Mouse (Mus musculus) kidney, postnatal 25 days (tissue): ENCODE results near the gene Ush2a.

Source experiments
- DNase-seq, 2 experiments: peaks; one replicate each; pipeline ENCODE4 v3.0.0; 2021; ENCODE audit warnings: mixed read lengths in 2 of 2

Ush2a gene

GRCm38 (mm10) chr1:188777556-188778161 lies 515.8 kb downstream of the Ush2a start:
- no peak for DNase-seq

GRCm38 (mm10) chr1:188785056-188785455 lies 523.2 kb downstream of the Ush2a start:
- no peak for DNase-seq

GRCm38 (mm10) chr1:188805069-188805468 lies 543.2 kb downstream of the Ush2a start:
- peak in 1 of 2 experiments; percentile 9 for DNase-seq

GRCm38 (mm10) chr1:188805852-188806251 lies 544.0 kb downstream of the Ush2a start:
- no peak for DNase-seq

GRCm38 (mm10) chr1:188810631-188811030 lies 548.8 kb downstream of the Ush2a start:
- no peak for DNase-seq

- DNase-seq, result no peak
Measured at GRCm38 (mm10) chr1:188815072-188815471, 553.2 kb downstream of the Ush2a start.

- no peak for DNase-seq
Measured at GRCm38 (mm10) chr1:188824195-188824594, 562.4 kb downstream of the Ush2a start.

GRCm38 (mm10) chr1:188824878-188825532 lies 563.2 kb downstream of the Ush2a start:
- no peak for DNase-seq

GRCm38 (mm10) chr1:188830527-188831407 lies 568.9 kb downstream of the Ush2a start:
- no peak for DNase-seq

- no peak for DNase-seq
Measured at GRCm38 (mm10) chr1:188833906-188834305, 572.1 kb downstream of the Ush2a start.

- no peak for DNase-seq
Measured at GRCm38 (mm10) chr1:188834770-188835169, 572.9 kb downstream of the Ush2a start.

- DNase-seq, result no peak
Measured at GRCm38 (mm10) chr1:188837613-188838295, 575.9 kb downstream of the Ush2a start.

- DNase-seq, result no peak
Measured at GRCm38 (mm10) chr1:188847242-188847641, 585.4 kb downstream of the Ush2a start.

GRCm38 (mm10) chr1:188852776-188853175 lies 591.0 kb downstream of the Ush2a start:
- DNase-seq, result no peak

GRCm38 (mm10) chr1:188854240-188854639 lies 592.4 kb downstream of the Ush2a start:
- no peak for DNase-seq

- DNase-seq, result no peak
Measured at GRCm38 (mm10) chr1:188855034-188855433, 593.2 kb downstream of the Ush2a start.

GRCm38 (mm10) chr1:188859718-188860117 lies 597.9 kb downstream of the Ush2a start:
- DNase-seq, result no peak

GRCm38 (mm10) chr1:188865881-188866280 lies 604.1 kb downstream of the Ush2a start:
- no peak for DNase-seq

- no peak for DNase-seq
Measured at GRCm38 (mm10) chr1:188866515-188866914, 604.7 kb downstream of the Ush2a start.

GRCm38 (mm10) chr1:188878531-188879055 lies 616.8 kb downstream of the Ush2a start:
- DNase-seq, result no peak

GRCm38 (mm10) chr1:188896906-188897551 lies 635.2 kb downstream of the Ush2a start:
- no peak for DNase-seq

- no peak for DNase-seq
Measured at GRCm38 (mm10) chr1:188904091-188904490, 642.3 kb downstream of the Ush2a start.
